Mouse (Mus musculus): Measurements from ENCODE around the gene Coro1b. TPM values are rescaled to one million over a fixed set of nuclear protein-coding genes. Genes with fewer than 3 reads are reported as not detected.

Coro1b gene
- polyA plus RNA-seq, 1 experiment: 238 TPM

- peaks cover 7% of the 10 kb centered on the region for H3K36me3 ChIP-seq (ENCODE audit: control insufficient read depth, insufficient read depth)
- no peak overlapping the region for H3K4me3 ChIP-seq
- H3K79me2 ChIP-seq (ENCODE audit: control insufficient read depth, insufficient read depth): peaks cover 13% of the 10 kb centered on the region
- H3K4me2 ChIP-seq (ENCODE audit: low read depth): no peak overlapping the region
- no peak overlapping the region for H3ac ChIP-seq (ENCODE audit: control insufficient read depth, insufficient read length)
- no peaks in the 10 kb centered on the region for H3K27me3 ChIP-seq (ENCODE audit: control insufficient read depth, insufficient read depth, insufficient read length)
- no peak for TF ChIP-seq CEBPB (IDR thresholded peaks at IDR 0.05; ENCODE audit: insufficient read depth, poor library complexity, severe bottlenecking)
- TF ChIP-seq POLR2A (IDR thresholded peaks at IDR 0.05; ENCODE audit: insufficient read length, low read depth): no peak
- TF ChIP-seq TCF3 (IDR thresholded peaks at IDR 0.05; ENCODE audit: insufficient read length, low read depth): no peak
- no peak for TF ChIP-seq E2F4 (IDR thresholded peaks at IDR 0.05; ENCODE audit: insufficient read depth)
- no peak for TF ChIP-seq USF1 (IDR thresholded peaks at IDR 0.05; ENCODE audit: low read depth)
- TF ChIP-seq SRF (IDR thresholded peaks at IDR 0.05; ENCODE audit: control insufficient read depth, insufficient read length, low read depth): no peak
- no peak for TF ChIP-seq TCF12 (IDR thresholded peaks at IDR 0.05; ENCODE audit: insufficient read depth, poor library complexity, severe bottlenecking)
- TF ChIP-seq MYOD1 (IDR thresholded peaks at IDR 0.05; ENCODE audit: control insufficient read depth in 1 of 3, insufficient read length in 2 of 3, low read depth in 2 of 3): no peak
- no peak for TF ChIP-seq POLR2AphosphoS2 (IDR thresholded peaks at IDR 0.05; ENCODE audit: insufficient read length, low read depth)
- TF ChIP-seq MAX (IDR thresholded peaks at IDR 0.05; ENCODE audit: low read depth): no peak
- TF ChIP-seq MYOG (IDR thresholded peaks at IDR 0.05; ENCODE audit: control insufficient read depth in 1 of 3, insufficient read depth in 1 of 3, insufficient read length in 2 of 3, low read depth in 2 of 3): no peak
- TF ChIP-seq REST (IDR thresholded peaks at IDR 0.05; ENCODE audit: insufficient read depth, insufficient read length): no peak
Measured at GRCm38 (mm10) chr19:4164721-4165120, 16.3 kb downstream of the Coro1b start.

GRCm38 (mm10) chr19:4166678-4167476 lies 18.5 kb downstream of the Coro1b start:
- Histone ChIP-seq H3K27me3 (ENCODE audit: control insufficient read depth, insufficient read depth, insufficient read length) (no peaks in the 10 kb centered on the region), H3K79me2 (ENCODE audit: control insufficient read depth, insufficient read depth) (peaks cover 11% of the 10 kb centered on the region), H3K36me3 (ENCODE audit: control insufficient read depth, insufficient read depth) (no peaks in the 10 kb centered on the region), H3K4me2 (ENCODE audit: low read depth) (no peak overlapping the region), H3ac (ENCODE audit: control insufficient read depth, insufficient read length) (no peak overlapping the region), H3K4me3 (no peak overlapping the region)
- TF ChIP-seq MAX (IDR thresholded peaks at IDR 0.05; ENCODE audit: low read depth) (no peak), TCF3 (IDR thresholded peaks at IDR 0.05; ENCODE audit: insufficient read length, low read depth) (no peak), CEBPB (IDR thresholded peaks at IDR 0.05; ENCODE audit: insufficient read depth, poor library complexity, severe bottlenecking) (no peak), TCF12 (IDR thresholded peaks at IDR 0.05; ENCODE audit: insufficient read depth, poor library complexity, severe bottlenecking) (no peak), E2F4 (IDR thresholded peaks at IDR 0.05; ENCODE audit: insufficient read depth) (no peak)

- H3K27me3 ChIP-seq (ENCODE audit: control insufficient read depth, insufficient read depth, insufficient read length): no peaks in the 10 kb centered on the region
- peak overlapping the region; percentile 92 for H3K4me2 ChIP-seq (ENCODE audit: low read depth)
- H3K4me3 ChIP-seq: peak overlapping the region; percentile 27
- no peaks in the 10 kb centered on the region for H3K79me2 ChIP-seq (ENCODE audit: control insufficient read depth, insufficient read depth)
- TF ChIP-seq SRF (IDR thresholded peaks at IDR 0.05; ENCODE audit: control insufficient read depth, insufficient read length, low read depth): no peak
- TF ChIP-seq CEBPB (IDR thresholded peaks at IDR 0.05; ENCODE audit: insufficient read depth, poor library complexity, severe bottlenecking): no peak
- no peak for TF ChIP-seq TCF3 (IDR thresholded peaks at IDR 0.05; ENCODE audit: insufficient read length, low read depth)
- TF ChIP-seq MAX (IDR thresholded peaks at IDR 0.05; ENCODE audit: low read depth): no peak
- no peak for TF ChIP-seq E2F4 (IDR thresholded peaks at IDR 0.05; ENCODE audit: insufficient read depth)
- peak; percentile 39 to 87 (median 71) for TF ChIP-seq MYOG (IDR thresholded peaks at IDR 0.05; ENCODE audit: control insufficient read depth in 1 of 3, insufficient read depth in 1 of 3, insufficient read length in 2 of 3, low read depth in 2 of 3)
- no peak for TF ChIP-seq TCF12 (IDR thresholded peaks at IDR 0.05; ENCODE audit: insufficient read depth, poor library complexity, severe bottlenecking)
- TF ChIP-seq POLR2AphosphoS2 (IDR thresholded peaks at IDR 0.05; ENCODE audit: insufficient read length, low read depth): peak; percentile 96
- no peak for TF ChIP-seq REST (IDR thresholded peaks at IDR 0.05; ENCODE audit: insufficient read depth, insufficient read length)
- TF ChIP-seq POLR2A (IDR thresholded peaks at IDR 0.05; ENCODE audit: insufficient read length, low read depth): peak; percentile 86
- peak in 2 of 3 experiments; percentile 57 to 85 for TF ChIP-seq MYOD1 (IDR thresholded peaks at IDR 0.05; ENCODE audit: control insufficient read depth in 1 of 3, insufficient read length in 2 of 3, low read depth in 2 of 3)
- H3ac ChIP-seq (ENCODE audit: control insufficient read depth, insufficient read length): peak overlapping the region; percentile 27
- no peaks in the 10 kb centered on the region for H3K36me3 ChIP-seq (ENCODE audit: control insufficient read depth, insufficient read depth)
Measured at GRCm38 (mm10) chr19:4169378-4169784, 21.0 kb downstream of the Coro1b start.

- peak in 1 of 3 experiments; percentile 19 for TF ChIP-seq MYOD1 (IDR thresholded peaks at IDR 0.05; ENCODE audit: control insufficient read depth in 1 of 3, insufficient read length in 2 of 3, low read depth in 2 of 3)
- TF ChIP-seq TCF3 (IDR thresholded peaks at IDR 0.05; ENCODE audit: insufficient read length, low read depth): no peak
- peak overlapping the region; percentile 27 for H3K4me3 ChIP-seq
- peak overlapping the region; percentile 27 for H3ac ChIP-seq (ENCODE audit: control insufficient read depth, insufficient read length)
Measured at GRCm38 (mm10) chr19:4169810-4170209, 21.4 kb downstream of the Coro1b start.

GRCm38 (mm10) chr19:4170723-4171392 lies 22.4 kb downstream of the Coro1b start:
- TF ChIP-seq MYOD1 (IDR thresholded peaks at IDR 0.05; ENCODE audit: control insufficient read depth in 1 of 3, insufficient read length in 2 of 3, low read depth in 2 of 3): peak in 1 of 3 experiments; percentile 17
- peak; percentile 6 for TF ChIP-seq POLR2A (IDR thresholded peaks at IDR 0.05; ENCODE audit: insufficient read length, low read depth)
- TF ChIP-seq E2F4 (IDR thresholded peaks at IDR 0.05; ENCODE audit: insufficient read depth): no peak
- H3K79me2 ChIP-seq (ENCODE audit: control insufficient read depth, insufficient read depth): no peaks in the 10 kb centered on the region
- no peaks in the 10 kb centered on the region for H3K27me3 ChIP-seq (ENCODE audit: control insufficient read depth, insufficient read depth, insufficient read length)
- no peaks in the 10 kb centered on the region for H3K36me3 ChIP-seq (ENCODE audit: control insufficient read depth, insufficient read depth)
- H3K4me2 ChIP-seq (ENCODE audit: low read depth): peak overlapping the region; percentile 56
- no peak overlapping the region for H3K4me3 ChIP-seq
- no peak overlapping the region for H3ac ChIP-seq (ENCODE audit: control insufficient read depth, insufficient read length)

More at GRCm38 (mm10) chr19:4169810-4170209, 21.4 kb downstream of the Coro1b start:
- Histone ChIP-seq H3K4me2 (ENCODE audit: low read depth) (peak overlapping the region; percentile 92), H3K36me3 (ENCODE audit: control insufficient read depth, insufficient read depth) (no peaks in the 10 kb centered on the region), H3K79me2 (ENCODE audit: control insufficient read depth, insufficient read depth) (no peaks in the 10 kb centered on the region), H3K27me3 (ENCODE audit: control insufficient read depth, insufficient read depth, insufficient read length) (no peaks in the 10 kb centered on the region)

Measured in myocyte (in vitro differentiated cells).